Mouse (Mus musculus): ENCODE data around the gene Ucn3.
A peak's percentile ranks its signal among the peaks of the same experiment; 100 is the strongest.
"Not testable (repeated sequence)": the region's sequence is repeated elsewhere in the genome, so short reads cannot be mapped to it uniquely, and the experiment has no call there.

The Ucn3 gene

DNA sequence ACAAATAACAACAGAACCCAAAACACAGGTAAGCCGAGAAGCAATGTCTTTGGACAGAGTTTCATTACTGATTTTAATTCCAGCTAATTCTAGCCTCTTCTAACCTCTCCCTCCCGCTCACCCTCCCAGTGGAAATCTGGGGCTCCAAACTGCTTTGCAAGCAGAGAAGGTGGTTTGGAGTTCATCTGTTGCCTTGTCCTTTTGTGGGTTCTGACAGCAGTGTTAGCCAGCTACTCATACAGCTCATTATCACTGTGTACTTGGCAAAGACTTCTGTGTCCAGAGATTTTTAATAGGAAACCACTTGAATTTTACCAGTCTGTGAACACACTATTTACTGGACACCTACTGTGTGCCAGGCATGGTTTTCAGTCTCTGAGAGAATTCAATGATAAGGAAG, at the start of gene Ucn3:
TSS of gene Ucn3 (minus strand) at position 101 of the 400 bp plus-strand sequence.
- DNase-seq (ENCODE audit: low spot score): no peak

GRCm38 (mm10) chr13:3992081-3992480, 46.9 kb upstream of the Ucn3 start:
- DNase-seq (ENCODE audit: low spot score): no peak

- DNase-seq (ENCODE audit: low spot score): no peak
These were observed 23.7 kb upstream of the Ucn3 start for GRCm38 (mm10) chr13:3968849-3969248.

GRCm38 (mm10) chr13:3951198-3951914, 6.2 kb upstream of the Ucn3 start:
- no peak for DNase-seq (ENCODE audit: low spot score)

- no peak for DNase-seq (ENCODE audit: low spot score)
These were observed 4.3 kb upstream of the Ucn3 start for GRCm38 (mm10) chr13:3949477-3949876.

GRCm38 (mm10) chr13:3947267-3947666, 2.1 kb upstream of the Ucn3 start:
- DNase-seq (ENCODE audit: low spot score): no peak

- no peak for DNase-seq (ENCODE audit: low spot score)
These were observed 450 bp downstream of the Ucn3 start for GRCm38 (mm10) chr13:3944699-3945098.

DNA sequence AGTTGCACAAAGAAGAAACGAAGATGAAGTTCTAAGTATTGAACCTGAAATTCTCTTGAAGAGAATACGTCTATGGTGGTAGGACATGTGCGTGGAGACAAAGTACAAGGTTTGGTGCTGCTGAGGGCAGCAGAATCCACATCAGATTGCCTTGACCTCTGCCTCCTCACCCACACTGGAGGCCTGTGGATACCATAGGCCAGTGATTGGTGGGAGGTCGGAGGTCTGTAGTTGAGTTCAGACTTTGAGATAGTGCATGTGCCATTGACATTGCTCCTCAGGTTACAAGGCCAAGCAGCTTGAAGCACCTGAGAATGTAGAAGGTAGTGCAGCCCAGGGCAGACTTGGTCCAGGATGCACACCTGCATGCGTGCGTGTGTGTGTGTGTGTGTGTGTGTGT, 19.1 kb downstream of the Ucn3 start:
- DNase-seq (ENCODE audit: low spot score): no peak

DNA sequence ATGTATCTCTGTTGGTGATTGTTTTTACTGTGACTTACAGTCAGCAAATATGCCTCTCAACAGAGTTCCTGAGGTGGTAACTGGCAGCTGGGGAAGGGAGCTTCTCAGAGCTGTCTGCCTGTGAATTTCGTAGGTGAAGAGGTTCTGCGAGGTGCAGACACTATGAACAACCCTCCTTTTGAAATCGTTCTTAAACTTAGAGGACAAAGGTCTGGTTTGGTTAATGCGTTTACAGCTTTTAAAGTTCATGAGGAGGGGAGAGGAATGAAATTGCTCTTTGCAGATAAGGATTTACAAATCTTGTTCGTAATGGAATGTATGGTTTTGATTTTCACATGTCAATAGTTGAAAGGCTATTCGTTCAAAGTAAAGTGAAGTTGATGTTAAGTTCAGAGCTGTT, 19.5 kb downstream of the Ucn3 start:
- no peak for DNase-seq (ENCODE audit: low spot score)

DNA sequence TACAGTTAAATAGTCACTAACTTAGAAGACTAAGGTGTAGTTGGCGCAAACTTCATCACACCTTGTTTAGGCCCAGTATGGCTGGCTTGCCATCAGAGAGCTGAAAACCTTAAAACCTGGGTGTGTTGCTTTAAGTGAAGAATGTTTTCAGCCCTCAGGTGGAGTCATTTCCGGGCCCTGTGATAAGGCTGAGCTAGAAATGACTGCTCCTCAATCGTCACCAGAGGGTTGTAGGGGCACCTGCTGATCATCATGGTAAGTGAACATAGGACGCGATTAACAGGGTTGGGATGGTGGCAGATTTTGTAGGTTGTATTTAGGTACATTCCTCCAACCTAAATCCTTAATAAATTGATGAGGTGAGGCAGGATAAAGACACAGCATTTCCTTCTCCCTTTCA, 20.7 kb downstream of the Ucn3 start:
- no peak for DNase-seq (ENCODE audit: low spot score)

- DNase-seq (ENCODE audit: low spot score): peak; percentile 96
These were observed 27.4 kb downstream of the Ucn3 start, which contains the start of the genes Net1 and Tubal3 for GRCm38 (mm10) chr13:3917571-3918311. Gene Net1, minus strand, starts transcription at chr13:3918220. Gene Tubal3, plus strand, starts transcription at chr13:3918274.

- no peak for DNase-seq (ENCODE audit: low spot score)
These were observed 31.6 kb downstream of the Ucn3 start for GRCm38 (mm10) chr13:3913504-3913903.

DNA sequence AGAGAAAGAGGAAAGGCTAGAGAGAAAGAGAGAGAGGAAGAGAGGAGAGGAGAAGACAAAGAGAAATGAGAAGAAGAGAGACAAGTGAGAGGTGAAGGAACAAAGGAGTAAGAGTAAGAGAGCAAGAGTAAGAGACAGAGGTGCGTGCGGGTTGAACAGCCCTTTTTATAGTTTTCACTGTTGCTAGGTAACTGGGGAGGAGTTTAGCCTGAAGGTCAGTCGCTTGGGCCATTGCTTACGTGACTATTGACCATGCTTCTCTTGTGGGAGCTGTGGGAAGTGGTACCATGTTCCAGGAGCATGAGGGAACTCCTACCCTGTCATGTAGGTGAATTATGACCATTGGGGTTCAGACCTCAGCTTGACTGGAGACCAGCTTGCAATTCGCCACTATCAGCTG, 34.8 kb downstream of the Ucn3 start:
- DNase-seq (ENCODE audit: low spot score): no peak

- DNase-seq (ENCODE audit: low spot score): no peak
These were observed 36.9 kb downstream of the Ucn3 start for GRCm38 (mm10) chr13:3908262-3908661.

DNA sequence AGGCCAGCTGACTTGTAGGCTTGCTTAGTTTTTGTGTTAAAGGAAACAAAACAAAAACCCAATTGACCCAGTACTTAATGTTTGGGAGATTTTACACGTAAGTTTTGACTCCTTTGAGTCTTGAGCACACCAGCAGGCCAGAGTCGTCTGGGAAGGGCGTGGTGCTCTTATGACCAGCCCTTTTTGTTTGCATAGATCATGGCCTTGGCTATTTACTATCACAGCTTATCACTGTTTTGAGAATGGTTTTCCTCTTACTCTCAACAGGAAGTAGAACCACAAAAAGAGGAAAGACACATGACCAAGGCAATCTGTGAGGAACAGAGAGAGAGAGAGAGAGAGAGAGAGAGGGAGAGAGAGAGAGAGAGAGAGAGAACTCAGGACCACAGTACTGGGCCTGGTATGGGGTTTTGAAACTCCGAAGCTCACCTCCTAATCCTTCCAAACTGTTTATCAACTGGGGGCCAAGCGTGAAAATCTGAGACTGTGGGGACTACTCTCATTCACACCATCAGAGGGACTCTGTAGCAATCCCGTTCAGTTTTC, 37.9 kb downstream of the Ucn3 start:
- no peak for DNase-seq (ENCODE audit: low spot score)

GRCm38 (mm10) chr13:3899301-3899700, 45.8 kb downstream of the Ucn3 start:
- no peak for DNase-seq (ENCODE audit: low spot score)

- not testable (repeated sequence) for DNase-seq (ENCODE audit: low spot score)
These were observed 46.9 kb downstream of the Ucn3 start for GRCm38 (mm10) chr13:3898202-3898601.

DNA sequence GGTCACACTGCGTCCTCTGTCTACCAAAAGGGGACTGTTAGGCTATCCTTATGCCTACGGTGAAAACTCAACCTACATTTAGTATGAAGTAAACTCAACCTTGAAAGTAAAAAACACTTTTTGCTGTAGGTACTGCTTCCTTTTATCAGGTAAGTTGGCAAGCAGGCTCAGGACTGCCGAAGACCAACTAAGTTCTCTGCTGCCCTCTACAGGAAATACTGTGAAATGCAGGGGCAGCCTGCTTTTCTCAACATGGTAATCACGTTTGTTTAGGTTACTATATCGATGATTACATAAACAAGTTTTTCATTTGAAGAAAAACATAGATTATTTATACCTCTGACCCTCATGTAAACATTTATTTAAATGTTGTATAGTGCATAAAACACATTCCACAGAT, 48.2 kb downstream of the Ucn3 start:
- DNase-seq (ENCODE audit: low spot score): peak; percentile 91

DNA sequence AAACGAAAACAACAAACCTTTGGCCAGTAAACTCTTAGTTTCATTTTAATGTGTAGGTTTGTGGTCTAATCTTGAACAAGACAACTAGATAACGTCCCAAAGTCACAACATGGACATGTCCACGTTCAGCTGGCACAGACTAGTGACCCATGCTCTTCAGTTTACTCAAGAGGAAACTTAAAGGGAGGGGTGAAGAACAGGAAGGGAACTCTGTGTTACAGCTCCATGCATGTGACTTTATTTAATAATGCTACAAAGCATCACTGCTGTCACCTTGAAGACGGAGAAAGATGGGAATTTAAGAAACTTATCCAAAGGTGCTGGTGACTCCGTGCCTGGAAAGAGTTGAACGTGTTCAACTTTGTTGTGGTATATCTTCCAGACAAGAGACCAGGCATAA, 49.1 kb downstream of the Ucn3 start:
- DNase-seq (ENCODE audit: low spot score): no peak

DNA sequence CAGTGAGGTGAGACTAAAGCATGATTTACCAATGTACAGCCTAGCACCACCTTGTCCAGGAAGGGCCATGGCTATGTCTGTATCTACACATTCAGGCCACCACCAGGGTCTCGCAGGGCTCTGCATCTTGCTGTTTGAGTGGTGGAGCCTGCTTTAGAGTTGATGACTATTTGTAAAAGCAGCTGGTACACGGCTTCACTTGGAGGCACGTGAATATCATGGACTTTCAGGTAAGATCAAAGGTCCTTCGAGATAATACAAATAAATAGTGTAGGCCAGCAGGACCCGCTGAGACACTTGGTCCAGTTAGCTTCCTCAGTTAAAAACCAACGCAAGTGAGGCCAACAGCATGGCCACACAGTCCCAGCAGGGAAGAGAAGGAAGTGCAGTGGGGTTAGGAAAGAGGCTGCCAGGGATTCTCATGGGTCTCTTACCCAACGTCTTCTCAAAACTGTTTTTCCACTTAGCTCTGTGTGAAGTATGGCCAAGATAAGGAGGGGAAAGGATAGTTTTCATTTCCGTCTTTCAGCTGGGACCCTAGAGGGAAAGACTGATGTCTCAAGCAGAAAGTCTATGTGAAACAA, 49.7 kb downstream of the Ucn3 start:
- DNase-seq (ENCODE audit: low spot score): no peak

DNA sequence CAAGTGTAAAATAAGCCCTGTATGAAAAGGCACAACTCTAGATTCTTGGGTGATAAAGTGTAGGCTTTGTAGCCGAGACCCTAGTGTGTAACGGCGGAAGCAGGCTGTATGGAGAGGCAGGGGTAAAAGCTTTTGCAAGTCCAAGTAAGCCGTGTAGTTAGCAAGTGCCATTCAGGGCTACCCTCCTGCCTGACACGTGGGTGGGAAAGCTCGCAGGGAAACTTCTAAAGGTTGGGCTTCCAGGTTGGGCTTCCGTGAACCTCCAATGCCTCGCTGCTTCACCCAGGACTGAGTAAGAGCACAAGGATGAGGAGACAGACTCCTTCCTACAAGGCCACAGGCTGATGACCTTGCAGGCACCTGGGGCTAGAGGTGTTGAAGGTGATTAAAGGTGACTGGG, 50.6 kb downstream of the Ucn3 start:
- DNase-seq (ENCODE audit: low spot score): no peak

GRCm38 (mm10) chr13:3893126-3893734, 51.9 kb downstream of the Ucn3 start:
- peak; percentile 83 for DNase-seq (ENCODE audit: low spot score)
